Mouse (Mus musculus) WW6 (cell line): ENCODE measurements around the gene Ccni.

Experiments used
- DNase-seq: peaks from one replicate; pipeline ENCODE4 v3.0.0-alpha.2; 2013; ENCODE audit warnings: low read depth, low spot score

Ccni gene

GRCm38 (mm10) chr5:93198232-93198631 is 8.1 kb downstream of the Ccni start:
- DNase-seq: no peak

GRCm38 (mm10) chr5:93190428-93190827 is 15.9 kb downstream of the Ccni start:
- no peak for DNase-seq

GRCm38 (mm10) chr5:93189607-93190006 is 16.7 kb downstream of the Ccni start:
- DNase-seq: no peak

GRCm38 (mm10) chr5:93184548-93184947 is 21.7 kb downstream of the Ccni start:
- DNase-seq: no peak

- DNase-seq: no peak
Measured at GRCm38 (mm10) chr5:93183311-93183710, 23.0 kb downstream of the Ccni start.

GRCm38 (mm10) chr5:93180252-93180651 is 26.0 kb downstream of the Ccni start:
- no peak for DNase-seq

- DNase-seq: no peak
Measured at GRCm38 (mm10) chr5:93178616-93179015, 27.7 kb downstream of the Ccni start.

- no peak for DNase-seq
Measured at GRCm38 (mm10) chr5:93174675-93175074, 31.6 kb downstream of the Ccni start.

GRCm38 (mm10) chr5:93172536-93172935 is 33.8 kb downstream of the Ccni start:
- DNase-seq: no peak

- no peak for DNase-seq
Measured at GRCm38 (mm10) chr5:93171420-93171819, 34.9 kb downstream of the Ccni start.

- no peak for DNase-seq
Measured at GRCm38 (mm10) chr5:93168654-93169053, 37.6 kb downstream of the Ccni start.

- no peak for DNase-seq
Measured at GRCm38 (mm10) chr5:93167919-93168516, 38.3 kb downstream of the Ccni start.

GRCm38 (mm10) chr5:93163541-93163940 is 42.8 kb downstream of the Ccni start:
- DNase-seq: no peak

- DNase-seq: no peak
Measured at GRCm38 (mm10) chr5:93154401-93154800, 51.9 kb downstream of the Ccni start.

- DNase-seq: no peak
Measured at GRCm38 (mm10) chr5:93152451-93152850, 53.8 kb downstream of the Ccni start.

- DNase-seq: no peak
Measured at GRCm38 (mm10) chr5:93151985-93152384, 54.3 kb downstream of the Ccni start.

- no peak for DNase-seq
Measured at GRCm38 (mm10) chr5:93149969-93150777, 56.1 kb downstream of the Ccni start.

- no peak for DNase-seq
Measured at GRCm38 (mm10) chr5:93145504-93145903, 60.8 kb downstream of the Ccni start.

GRCm38 (mm10) chr5:93144874-93145273 is 61.4 kb downstream of the Ccni start:
- no peak for DNase-seq

GRCm38 (mm10) chr5:93143360-93144091 is 62.8 kb downstream of the Ccni start:
- no peak for DNase-seq

- no peak for DNase-seq
Measured at GRCm38 (mm10) chr5:93140747-93141146, 65.5 kb downstream of the Ccni start.

GRCm38 (mm10) chr5:93139350-93139749 is 66.9 kb downstream of the Ccni start:
- DNase-seq: no peak
